Mouse (Mus musculus) spleen, adult 12 weeks (tissue): Measurements from ENCODE around the gene Cyp4f16.
A peak's percentile ranks its signal among the peaks of the same experiment; 100 is the strongest.
"Not testable (repeated sequence)": the region's sequence is repeated elsewhere in the genome, so short reads cannot be mapped to it uniquely, and the experiment has no call there.

ENCODE experiments used
- DNase-seq: peaks from one replicate; pipeline ENCODE4 v3.0.0; 2022; ENCODE audit warnings: low spot score

Gene Cyp4f16

DNA sequence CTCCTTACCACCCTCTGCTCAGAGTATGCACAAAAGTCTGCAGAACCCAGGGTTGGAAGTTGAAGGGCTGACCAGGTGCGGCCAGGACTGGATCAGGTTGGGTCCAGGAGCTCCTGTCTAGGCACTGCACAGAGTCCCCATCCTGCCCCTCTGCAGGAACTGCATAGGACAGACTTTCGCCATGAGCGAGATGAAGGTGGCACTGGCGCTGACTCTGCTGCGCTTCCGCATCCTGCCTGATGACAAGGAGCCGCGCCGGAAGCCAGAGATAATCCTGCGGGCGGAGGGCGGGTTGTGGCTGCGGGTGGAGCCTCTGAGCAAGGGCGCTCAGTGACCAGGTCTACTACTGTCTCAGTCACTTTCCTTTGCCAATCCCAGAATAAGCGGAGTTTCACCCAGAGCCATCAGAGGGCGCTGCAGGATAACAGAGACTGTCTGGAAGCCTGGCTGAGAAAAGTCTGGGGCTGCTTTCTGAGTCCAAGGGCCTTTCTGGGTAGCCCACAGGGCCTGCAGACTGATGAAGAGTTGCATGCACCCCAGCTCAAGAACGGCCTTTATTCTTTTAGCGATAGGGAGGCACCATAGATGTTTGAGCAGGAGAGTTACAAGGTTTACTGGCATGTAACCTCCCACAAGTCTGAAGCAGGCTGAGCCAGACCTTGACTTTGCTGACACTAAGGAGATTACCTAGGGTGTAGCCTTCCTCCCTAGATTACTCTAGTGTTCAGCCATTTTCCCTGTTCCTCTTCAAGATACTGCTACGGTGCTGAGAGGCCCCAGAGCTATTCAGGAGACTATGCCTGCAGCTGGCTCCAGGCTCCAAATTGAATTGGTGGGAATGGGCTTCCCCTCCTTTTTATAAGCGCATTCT, 14.8 kb downstream of the Cyp4f16 start:
- peak; percentile 28 for DNase-seq

DNA sequence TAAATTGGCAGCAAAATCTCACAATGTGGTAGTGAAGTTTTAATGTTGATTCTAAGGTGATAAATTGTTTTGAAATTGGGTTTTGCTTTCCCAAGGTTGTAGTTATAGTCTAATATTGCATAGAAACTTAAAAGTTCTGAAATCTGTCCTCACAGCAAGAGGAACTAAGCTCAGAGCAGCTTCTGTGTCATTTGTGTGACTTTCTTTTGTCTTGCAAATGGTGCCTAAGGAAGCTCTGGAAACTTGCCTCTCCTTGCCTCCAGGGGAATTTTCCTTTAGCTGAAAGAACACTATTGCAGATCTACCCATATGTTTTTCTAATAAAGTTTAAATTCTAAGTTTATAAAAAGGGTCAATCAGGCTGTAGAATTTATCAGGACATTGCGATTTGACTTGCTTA, 16.7 kb downstream of the Cyp4f16 start:
- not testable (repeated sequence) for DNase-seq

GRCm38 (mm10) chr17:32554368-32554767, 18.0 kb downstream of the Cyp4f16 start:
- not testable (repeated sequence) for DNase-seq

GRCm38 (mm10) chr17:32563301-32563700, 26.9 kb downstream of the Cyp4f16 start:
- not testable (repeated sequence) for DNase-seq

DNA sequence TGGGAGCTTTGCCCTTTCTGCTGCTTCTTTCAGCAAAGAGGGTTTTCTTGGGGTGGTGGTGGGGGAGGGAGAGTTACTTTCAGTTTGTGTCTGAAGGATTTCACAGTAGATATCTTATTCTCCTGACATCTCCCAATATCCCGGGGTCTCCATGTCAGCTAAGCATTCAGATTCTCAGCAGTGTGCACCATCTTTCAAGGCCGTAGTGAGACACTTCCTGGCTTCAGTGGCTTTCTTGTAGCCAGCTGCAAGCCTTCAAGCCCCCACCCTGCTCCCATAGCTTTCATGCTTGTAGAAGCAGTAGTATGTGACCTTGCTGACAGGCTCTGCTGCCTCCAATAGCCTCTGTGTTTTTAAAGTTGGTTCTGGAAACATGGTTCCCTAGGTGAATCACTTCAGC, 36.9 kb downstream of the Cyp4f16 start:
- not testable (repeated sequence) for DNase-seq

GRCm38 (mm10) chr17:32577496-32578186, 41.3 kb downstream of the Cyp4f16 start:
- DNase-seq: no peak

DNA sequence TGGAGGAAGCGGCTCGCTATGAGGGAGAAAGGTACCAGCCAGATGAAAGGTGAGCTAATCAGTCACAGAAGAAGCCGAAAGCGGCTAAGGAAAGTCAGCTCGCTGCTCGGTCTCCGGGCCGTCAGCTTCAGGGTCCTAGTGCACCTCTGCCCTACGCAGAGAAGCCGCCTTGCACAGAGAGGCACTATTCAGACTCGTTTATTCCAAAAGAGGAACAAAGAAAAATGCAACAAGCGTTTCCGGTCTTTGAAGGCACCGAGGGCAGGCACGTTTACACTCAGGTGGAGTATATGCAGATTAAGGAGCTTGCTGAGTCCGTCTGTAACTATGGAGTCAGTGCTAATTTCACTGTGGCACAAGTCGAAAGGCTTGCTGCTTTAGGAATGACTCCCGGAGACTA, 60.1 kb downstream of the Cyp4f16 start:
- DNase-seq: no peak
